Mouse (Mus musculus) heart, embryonic 13.5 days (tissue): ENCODE measurements around the gene Olfr692. TPM values are rescaled to one million over a fixed set of nuclear protein-coding genes. Genes with fewer than 3 reads are reported as not detected.
"Not testable (repeated sequence)": the region's sequence is repeated elsewhere in the genome, so short reads cannot be mapped to it uniquely, and the experiment has no call there.

Source experiments
- ATAC-seq: fragments of 200-750 bp; cut with Nextera tagmentation; 2 replicates; pipeline ENCODE4 v1.8.0; 2017; ENCODE audit warnings: moderate TSS enrichment; ENCODE audit not compliant: insufficient number of reproducible peaks, low FRiP score, low TSS enrichment; ENCODE audit errors: extremely low read depth
- H3K27ac ChIP-seq: fragments of 300-500 bp; sonication (generic); replicated peaks from 2 replicates; pipeline ENCODE4 v1.5.1; 2015; ENCODE audit warnings: moderate library complexity, mild to moderate bottlenecking, inconsistent platforms
- H3K27me3 ChIP-seq: fragments of 300-500 bp; sonication (generic); replicated peaks from 2 replicates; pipeline ENCODE4 v1.6.1; 2015; ENCODE audit warnings: mild to moderate bottlenecking, inconsistent platforms
- H3K36me3 ChIP-seq: fragments of 300-500 bp; sonication (generic); 2 replicates; pipeline ENCODE4 v1.6.1; 2015; ENCODE audit warnings: mild to moderate bottlenecking, inconsistent platforms
- H3K4me1 ChIP-seq: fragments of 300-500 bp; sonication (generic); 2 replicates; pipeline ENCODE4 v1.6.1; 2015; ENCODE audit warnings: inconsistent platforms
- H3K4me2 ChIP-seq: fragments of 300-500 bp; sonication (generic); 2 replicates; pipeline ENCODE4 v1.6.1; 2015; ENCODE audit warnings: inconsistent platforms, mild to moderate bottlenecking, moderate library complexity
- H3K4me3 ChIP-seq: fragments of 300-500 bp; sonication (generic); 2 replicates; pipeline ENCODE4 v1.5.1; 2015; ENCODE audit warnings: moderate library complexity, mild to moderate bottlenecking, inconsistent platforms
- H3K9ac ChIP-seq: fragments of 300-500 bp; sonication (generic); 2 replicates; pipeline ENCODE4 v1.6.1; 2015; ENCODE audit warnings: inconsistent platforms, mild to moderate bottlenecking, moderate library complexity
- H3K9me3 ChIP-seq: fragments of 300-500 bp; sonication (generic); 2 replicates; pipeline ENCODE4 v1.6.1; 2016; ENCODE audit warnings: inconsistent platforms
- WGBS: fragments of 180-500 bp; shearing (Covaris S2); methylation state at CpG from one replicate; pipeline ENCODE4 v1.1.7; 2015; ENCODE audit warnings: mixed read lengths; 5-methylcytosine and 5-hydroxymethylcytosine counted together
- polyA plus RNA-seq: library from polyadenylated mRNA; unstranded; fragments of >200 nt; fragmentation: Nextera tagmentation; extraction: Ambion mirVana; gene quantifications from 2 replicates; pipeline ENCODE4 v1.2.1, GENCODE M21; 2015

Gene Olfr692
- polyA plus RNA-seq: not detected in 2 replicates

DNA sequence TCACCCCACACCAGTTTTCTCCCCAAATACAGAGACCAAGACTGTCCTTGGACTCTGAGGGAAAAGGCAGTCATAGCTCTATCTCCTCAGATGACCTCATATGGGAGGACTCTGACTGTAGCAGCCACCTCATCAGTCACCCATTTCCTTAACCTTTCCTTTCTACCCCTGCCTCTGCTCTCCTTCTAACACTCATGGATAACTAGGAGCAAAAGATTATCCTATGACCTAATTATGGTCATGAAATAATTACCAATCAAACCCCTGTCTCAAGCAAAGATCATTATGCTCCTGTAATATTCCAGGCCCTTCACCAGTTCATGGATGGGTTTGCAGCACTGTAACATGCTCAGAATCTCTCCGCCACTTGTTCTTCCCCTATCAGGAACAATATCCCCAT, at the start of gene Olfr692:
Gene Olfr692, plus strand, starts transcription at position 301 of the 400 bp plus-strand sequence.
- no peak within 1 kb of the TSS for H3K27ac ChIP-seq
- no peak within 1 kb of the TSS for H3K4me2 ChIP-seq
- WGBS: 89% methylated on average over 1 of the region's 1 CpGs

DNA sequence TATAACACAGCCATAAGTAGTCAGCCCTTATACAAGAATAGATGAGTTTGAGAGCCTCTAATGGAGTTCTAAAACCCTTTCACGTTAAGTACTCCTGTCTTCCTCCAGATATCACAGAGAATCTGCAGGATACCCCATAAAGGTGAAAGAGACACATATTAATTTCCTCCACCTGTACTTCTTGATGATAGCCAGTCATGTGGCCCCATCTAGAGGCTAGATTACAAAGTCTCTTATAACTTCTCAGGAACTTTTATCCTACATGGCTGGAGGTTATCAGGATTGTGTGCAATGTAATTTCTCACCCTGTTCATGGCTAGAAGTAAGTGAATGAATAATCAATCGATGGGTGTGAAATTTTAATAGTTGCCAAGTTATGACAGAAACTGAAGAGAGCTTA, 42.7 kb upstream of the Olfr692 start:
- Histone ChIP-seq H3K27me3 (no peaks in the 10 kb centered on the region), H3K4me3 (no peak overlapping the region), H3K36me3 (no peaks in the 10 kb centered on the region), H3K27ac (no peak overlapping the region), H3K9ac (no peak overlapping the region), H3K4me2 (no peak overlapping the region), H3K9me3 (no peaks in the 10 kb centered on the region), H3K4me1 (no peaks in the 10 kb centered on the region)
- WGBS: 54% methylated on average over 2 of the region's 2 CpGs
- ATAC-seq: no peak

More for the DNA sequence above, at the start of gene Olfr692:
- no peaks in the 10 kb centered on the region for H3K27me3 ChIP-seq
- ATAC-seq: no peak
- no peak within 1 kb of the TSS for H3K9ac ChIP-seq
- no peaks in the 10 kb centered on the region for H3K9me3 ChIP-seq
- H3K4me3 ChIP-seq: no peak within 1 kb of the TSS
- peaks cover under 1% of the 10 kb centered on the region; the same call in 1 of the 2 replicates for H3K4me1 ChIP-seq
- H3K36me3 ChIP-seq: peaks cover 21% of the 10 kb centered on the region

DNA sequence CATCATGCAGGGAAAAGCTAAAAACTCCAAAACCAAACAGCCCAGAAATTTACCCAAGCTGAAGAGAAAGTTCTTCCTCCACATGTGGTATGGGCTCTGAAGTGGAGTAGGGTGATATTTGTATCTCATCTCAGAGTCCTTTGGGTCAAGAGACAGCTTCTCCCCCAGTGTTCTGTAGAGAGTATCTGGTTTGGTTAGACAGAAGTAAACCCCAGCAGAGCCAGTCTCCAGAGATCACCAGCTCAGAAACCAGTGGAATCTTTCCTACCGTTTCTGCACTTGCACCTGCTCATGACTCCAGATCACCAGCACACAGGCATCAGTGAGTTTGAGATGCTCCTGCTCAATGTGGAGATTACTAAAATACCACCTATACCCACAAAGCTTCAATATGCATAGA, 34.0 kb upstream of the Olfr692 start, which contains the start of gene Olfr690:
Gene Olfr690, minus strand, starts transcription at position 101 of the 400 bp plus-strand sequence.
- no peak for ATAC-seq
- H3K4me1 ChIP-seq: no peaks in the 10 kb centered on the region
- H3K9me3 ChIP-seq: no peaks in the 10 kb centered on the region
- H3K4me2 ChIP-seq: no peak within 1 kb of the TSS
- H3K27ac ChIP-seq: no peak within 1 kb of the TSS
- H3K27me3 ChIP-seq: no peaks in the 10 kb centered on the region
- H3K9ac ChIP-seq: no peak within 1 kb of the TSS
- H3K36me3 ChIP-seq: no peaks in the 10 kb centered on the region
- H3K4me3 ChIP-seq: no peak within 1 kb of the TSS
- 78% methylated on average over 1 of the region's 1 CpGs for WGBS

DNA sequence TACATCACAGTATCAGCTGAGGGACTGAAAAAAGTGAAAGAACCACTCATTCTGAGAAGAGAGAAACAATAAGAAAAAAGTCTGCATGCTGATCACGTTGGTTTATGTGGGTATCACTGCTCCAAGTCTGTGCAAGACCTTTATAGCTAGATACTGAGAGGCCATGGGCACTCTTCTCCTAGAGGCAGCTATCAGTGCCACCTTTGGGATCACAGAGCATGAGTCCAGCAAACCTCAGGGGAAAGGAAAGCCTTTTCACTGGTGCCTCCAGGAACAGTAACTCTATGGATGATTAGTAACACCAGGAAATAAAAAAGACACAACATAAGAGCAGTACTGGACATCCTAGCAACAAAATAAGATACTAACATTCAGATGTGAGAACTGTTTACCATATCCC, 25.9 kb upstream of the Olfr692 start, which contains the start of gene Olfr691:
Gene Olfr691, minus strand, starts transcription at position 101 of the 400 bp plus-strand sequence.
- Histone ChIP-seq H3K27me3 (no peaks in the 10 kb centered on the region), H3K36me3 (no peaks in the 10 kb centered on the region), H3K27ac (no peak within 1 kb of the TSS), H3K4me3 (no peak within 1 kb of the TSS), H3K4me2 (no peak within 1 kb of the TSS), H3K9me3 (no peaks in the 10 kb centered on the region), H3K9ac (no peak within 1 kb of the TSS), H3K4me1 (no peaks in the 10 kb centered on the region)
- 37% methylated on average over 1 of the region's 1 CpGs for WGBS
- no peak for ATAC-seq

DNA sequence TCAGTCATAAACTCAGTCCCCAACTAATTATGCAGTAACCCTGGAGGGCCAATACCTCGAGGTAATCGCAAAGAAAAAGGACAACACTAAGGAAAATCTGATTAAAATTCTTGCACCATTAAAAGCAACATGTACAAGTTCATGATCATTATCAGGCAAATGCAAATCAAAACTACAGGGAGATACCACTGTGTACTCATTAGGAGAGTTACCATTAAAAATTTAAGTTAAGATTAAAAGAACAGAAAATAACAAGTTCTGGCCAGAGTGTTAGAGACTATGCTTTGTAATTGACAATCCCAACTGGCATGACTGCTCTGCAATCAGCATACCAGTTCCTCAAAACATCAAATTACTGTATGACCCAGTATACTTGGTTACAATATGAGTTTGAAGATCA, 25.3 kb upstream of the Olfr692 start:
- WGBS: 68% methylated on average over 2 of the region's 2 CpGs

DNA sequence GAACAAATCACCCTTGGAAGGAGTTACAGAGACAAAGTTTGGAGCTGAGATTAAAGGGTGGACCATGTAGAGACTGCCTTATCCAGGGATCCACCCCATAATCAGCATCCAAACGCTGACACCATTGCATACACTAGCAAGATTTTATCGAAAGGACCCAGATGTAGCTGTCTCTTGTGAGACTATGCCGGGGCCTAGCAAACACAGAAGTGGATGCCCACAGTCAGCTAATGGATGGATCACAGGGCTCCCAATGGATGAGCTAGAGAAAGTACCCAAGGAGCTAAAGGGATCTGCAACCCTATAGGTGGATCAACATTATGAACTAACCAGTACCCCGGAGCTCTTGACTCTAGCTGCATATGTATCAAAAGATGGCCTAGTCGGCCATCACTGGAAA, 12.0 kb upstream of the Olfr692 start:
- H3K4me1 ChIP-seq, ATAC-seq, H3K4me3 ChIP-seq, H3K4me2 ChIP-seq, H3K27me3 ChIP-seq, H3K9ac ChIP-seq, H3K27ac ChIP-seq, H3K9me3 ChIP-seq, H3K36me3 ChIP-seq: not testable (repeated sequence)
- WGBS: no CpG with 5 or more reads among the region's 5 CpGs

More for the DNA sequence above, 25.3 kb upstream of the Olfr692 start:
- no peak overlapping the region for H3K4me2 ChIP-seq
- no peak for ATAC-seq
- H3K9me3 ChIP-seq: no peaks in the 10 kb centered on the region
- no peaks in the 10 kb centered on the region for H3K36me3 ChIP-seq
- H3K27me3 ChIP-seq: no peaks in the 10 kb centered on the region
- no peak overlapping the region for H3K9ac ChIP-seq
- H3K4me1 ChIP-seq: no peaks in the 10 kb centered on the region
- H3K27ac ChIP-seq: no peak overlapping the region
- H3K4me3 ChIP-seq: no peak overlapping the region

DNA sequence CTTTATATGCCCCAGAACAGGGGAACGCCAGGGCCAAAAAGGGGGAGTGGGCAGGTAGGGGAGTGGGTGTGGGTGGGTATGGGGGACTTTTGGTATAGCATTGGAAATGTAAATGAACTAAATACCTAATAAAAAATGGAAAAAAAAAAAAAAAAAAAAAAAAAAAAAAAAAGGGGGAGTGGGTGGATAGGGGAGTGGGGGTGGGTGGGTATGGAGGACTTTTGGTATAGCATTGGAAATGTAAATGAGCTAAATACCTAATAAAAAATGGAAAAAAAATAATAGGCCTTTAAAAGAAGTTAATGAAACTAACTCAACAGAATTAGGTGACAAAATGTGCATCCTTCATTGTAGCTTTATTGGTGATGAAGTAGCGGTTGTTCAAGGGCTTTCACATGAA, 11.5 kb upstream of the Olfr692 start:
- 87% methylated on average over 1 of the region's 2 CpGs for WGBS
- ATAC-seq, H3K27me3 ChIP-seq, H3K36me3 ChIP-seq, H3K4me3 ChIP-seq, H3K9ac ChIP-seq, H3K4me1 ChIP-seq, H3K27ac ChIP-seq, H3K9me3 ChIP-seq, H3K4me2 ChIP-seq: not testable (repeated sequence)

DNA sequence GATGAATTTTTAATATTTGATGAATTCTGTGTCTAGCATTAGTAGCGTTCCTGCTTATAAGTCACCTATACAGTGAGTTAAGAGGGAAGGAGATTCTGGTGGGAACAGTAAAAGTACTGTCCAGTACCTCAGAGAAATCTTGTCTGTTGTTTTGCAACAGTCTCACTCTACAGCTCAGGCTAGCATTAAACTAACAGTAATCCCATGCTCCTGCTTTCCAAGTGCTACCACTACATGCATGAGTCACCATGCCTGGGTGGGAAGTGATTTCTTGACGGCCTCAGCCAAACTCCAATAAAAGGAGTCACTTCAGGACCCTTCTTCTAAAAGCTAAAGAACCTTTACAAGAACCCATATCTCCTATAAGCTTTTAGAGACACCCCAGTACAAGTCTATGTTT, 6.3 kb upstream of the Olfr692 start:
- Histone ChIP-seq H3K9me3 (no peaks in the 10 kb centered on the region), H3K36me3 (no peaks in the 10 kb centered on the region), H3K27ac (no peak overlapping the region), H3K27me3 (no peaks in the 10 kb centered on the region), H3K4me1 (no peaks in the 10 kb centered on the region), H3K9ac (no peak overlapping the region), H3K4me2 (no peak overlapping the region), H3K4me3 (no peak overlapping the region)
- WGBS: 65% methylated on average over 2 of the region's 2 CpGs
- ATAC-seq: no peak

DNA sequence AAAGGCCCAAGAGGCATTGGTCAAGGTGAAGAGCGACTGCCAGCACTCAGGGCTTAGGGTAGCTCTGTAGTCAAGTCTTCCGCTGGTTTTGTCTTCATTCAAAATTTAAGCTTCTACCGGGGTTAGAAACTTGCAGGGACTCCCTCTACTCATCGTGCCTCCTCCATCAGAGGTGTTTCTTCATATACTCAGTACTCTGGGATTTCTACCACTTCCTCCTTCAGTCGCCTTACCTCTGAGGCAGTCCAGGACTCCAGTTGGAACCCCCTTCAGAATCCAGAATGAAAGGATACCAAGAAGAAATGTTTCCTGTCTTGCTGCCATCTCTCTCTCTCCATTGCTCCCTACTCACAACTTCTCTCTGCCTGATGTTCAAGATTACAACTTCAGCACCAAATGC, 762 bp upstream of the Olfr692 start:
- H3K27ac ChIP-seq: no peak overlapping the region
- H3K4me1 ChIP-seq: no peaks in the 10 kb centered on the region
- H3K27me3 ChIP-seq: no peaks in the 10 kb centered on the region
- WGBS: 79% methylated on average over 5 of the region's 5 CpGs
- no peak for ATAC-seq
- H3K4me3 ChIP-seq: no peak overlapping the region
- H3K36me3 ChIP-seq: peaks cover 14% of the 10 kb centered on the region
- H3K4me2 ChIP-seq: no peak overlapping the region
- no peaks in the 10 kb centered on the region for H3K9me3 ChIP-seq
- H3K9ac ChIP-seq: no peak overlapping the region

DNA sequence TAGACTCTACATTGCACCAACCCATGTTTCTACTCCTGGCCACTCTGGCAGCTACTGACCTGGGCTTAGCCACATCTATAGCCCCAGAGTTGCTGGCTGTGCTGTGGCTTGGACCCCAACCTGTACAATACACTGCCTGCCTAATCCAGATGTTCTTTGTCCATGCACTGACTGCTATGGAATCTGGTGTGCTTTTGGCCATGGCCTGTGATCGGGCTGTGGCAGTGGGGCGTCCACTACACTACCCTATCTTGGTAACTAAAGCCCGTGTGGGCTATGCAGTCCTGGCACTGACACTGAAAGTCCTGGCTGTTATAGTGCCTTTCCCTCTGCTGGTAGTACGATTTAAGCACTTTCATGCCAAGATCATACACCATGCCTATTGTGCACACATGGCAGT, 491 bp downstream of the Olfr692 start:
- H3K27me3 ChIP-seq: no peaks in the 10 kb centered on the region
- no peak overlapping the region for H3K27ac ChIP-seq
- H3K4me3 ChIP-seq: no peak overlapping the region
- no peak for ATAC-seq
- peaks cover 27% of the 10 kb centered on the region for H3K36me3 ChIP-seq
- WGBS: 86% methylated on average over 4 of the region's 4 CpGs
- no peak overlapping the region for H3K4me2 ChIP-seq
- no peaks in the 10 kb centered on the region for H3K9me3 ChIP-seq
- H3K9ac ChIP-seq: no peak overlapping the region
- H3K4me1 ChIP-seq: peaks cover 6% of the 10 kb centered on the region

DNA sequence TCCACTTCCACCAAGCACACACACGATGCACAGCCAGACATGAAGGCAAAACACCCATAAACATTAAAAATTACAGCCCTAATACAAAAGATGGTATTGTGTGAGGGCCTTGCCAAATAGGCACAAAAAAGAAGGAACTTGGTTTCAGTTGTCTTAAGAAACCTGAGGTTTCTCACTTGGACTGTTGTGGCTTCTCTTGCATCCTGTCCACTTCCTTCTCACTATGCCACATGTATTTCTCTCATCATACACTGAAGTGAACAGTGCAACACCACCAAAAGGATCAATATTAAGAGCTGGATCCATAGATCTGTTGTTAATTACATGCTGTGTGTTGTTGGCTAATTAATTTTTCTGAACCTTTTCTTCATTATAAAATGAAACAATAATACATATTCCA, 4.9 kb downstream of the Olfr692 start:
- 89% methylated on average over 1 of the region's 1 CpGs for WGBS
- Histone ChIP-seq H3K4me2 (no peak overlapping the region), H3K36me3 (peaks cover 63% of the 10 kb centered on the region), H3K27me3 (no peaks in the 10 kb centered on the region), H3K4me3 (no peak overlapping the region), H3K4me1 (peaks cover 14% of the 10 kb centered on the region), H3K9ac (no peak overlapping the region), H3K9me3 (no peaks in the 10 kb centered on the region), H3K27ac (peak overlapping the region; percentile 66)
- no peak for ATAC-seq

DNA sequence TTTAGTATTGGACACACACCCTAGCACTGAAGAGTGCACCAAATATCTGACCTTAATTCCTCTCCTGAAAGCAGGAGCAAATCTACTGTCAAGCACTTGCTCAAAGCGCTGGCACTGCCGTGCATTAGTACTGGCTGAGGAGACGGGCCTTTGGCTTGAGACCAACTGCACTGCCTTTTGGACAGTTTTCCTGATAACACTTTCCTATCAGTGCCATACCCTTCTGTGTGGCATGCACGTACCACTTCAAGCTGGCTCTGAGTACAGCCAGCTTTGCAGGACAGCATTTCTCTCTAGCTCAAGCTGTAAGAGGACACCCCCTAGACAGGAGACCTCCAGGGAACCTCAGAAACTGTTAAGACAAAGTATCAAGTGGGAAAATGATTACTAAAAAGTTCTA, 5.5 kb downstream of the Olfr692 start:
- Histone ChIP-seq H3K4me1 (peaks cover 14% of the 10 kb centered on the region), H3K36me3 (peaks cover 69% of the 10 kb centered on the region), H3K9ac (0 out of 2 replicates have a peak overlapping the region, but pooled peaks have one; percentile 19), H3K9me3 (no peaks in the 10 kb centered on the region), H3K4me3 (no peak overlapping the region), H3K27me3 (no peaks in the 10 kb centered on the region), H3K27ac (peak overlapping the region; percentile 66), H3K4me2 (no peak overlapping the region)
- WGBS: 35% methylated on average over 4 of the region's 4 CpGs
- ATAC-seq: no peak; the same call in 1 of the 2 replicates
